8 mouse cellular contexts compared by ENCODE assay signal in the genomic region with DNA sequence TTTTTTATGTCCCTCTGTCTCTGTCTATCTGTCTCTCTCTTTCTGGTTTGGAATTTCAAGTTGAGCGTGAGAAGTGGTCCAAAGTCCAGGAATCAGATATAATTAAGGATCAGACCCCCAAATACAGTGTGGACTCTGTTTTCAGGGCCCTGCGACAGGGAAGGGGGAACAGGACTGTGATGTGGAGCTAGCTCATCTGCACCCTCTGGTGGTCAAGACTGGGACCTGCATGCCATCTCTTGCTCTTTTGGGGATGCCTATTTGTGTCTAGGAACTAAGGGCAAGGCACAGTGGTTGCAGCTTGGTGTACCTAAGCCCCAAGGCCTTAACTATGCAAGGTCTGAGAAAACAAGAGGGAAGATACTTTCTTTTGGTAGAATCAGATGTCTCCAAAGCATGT. TPM values are rescaled to one million over a fixed set of nuclear protein-coding genes. Genes with fewer than 3 reads are reported as not detected.
DNase-seq lines count a peak whose midpoint lies in the region; ATAC-seq and TF ChIP-seq lines count a peak whose summit lies in the region.

No protein-coding gene starts in this region.

- no peak overlapping the region for H3K27ac ChIP-seq in ES-Bruce4 (ENCODE audit: insufficient read depth, low read length)
- H3K27ac ChIP-seq in cerebellum, adult 2 months (ENCODE audit: insufficient read depth, low read length), result no peak overlapping the region
- H3K27ac ChIP-seq in lung, embryonic 14.5 days (ENCODE audit: low read depth), result no peak overlapping the region

- WGBS in cerebellum, adult 2 months, result 11% methylated on average over 2 of the region's 2 CpGs
- WGBS in lung, embryonic 14.5 days, result 6% methylated on average over 2 of the region's 2 CpGs

- TF ChIP-seq POLR2A in ES-Bruce4 (IDR thresholded peaks at IDR 0.05; ENCODE audit: insufficient read depth, low read length), result no peak
- TF ChIP-seq POLR2A in cerebellum, adult 2 months (IDR thresholded peaks at IDR 0.05; ENCODE audit: borderline replicate concordance, insufficient read depth, low read length), result no peak

- H3K36me3 ChIP-seq in ES-Bruce4 (ENCODE audit: control insufficient read depth, insufficient read depth, low read length, poor library complexity, severe bottlenecking), result peaks cover 7% of the 10 kb centered on the region
- H3K36me3 ChIP-seq in lung, embryonic 14.5 days (ENCODE audit: insufficient read depth), result peaks cover 11% of the 10 kb centered on the region

- no peak overlapping the region for H3K4me2 ChIP-seq in lung, embryonic 14.5 days

- H3K4me3 ChIP-seq in ES-Bruce4 (ENCODE audit: low read depth, low read length), result no peak overlapping the region
- no peak overlapping the region for H3K4me3 ChIP-seq in cerebellum, adult 2 months (replicated peaks; ENCODE audit: insufficient read depth, low read depth, low read length)
- no peak overlapping the region for H3K4me3 ChIP-seq in lung, embryonic 14.5 days (ENCODE audit: low read depth, low read length)

- no peak for ATAC-seq in lung, embryonic 14.5 days (ENCODE audit: insufficient read depth)

- H3K4me1 ChIP-seq in ES-Bruce4 (ENCODE audit: control insufficient read depth, insufficient read depth, low read length), result peaks cover 2% of the 10 kb centered on the region
- H3K4me1 ChIP-seq in cerebellum, adult 2 months (ENCODE audit: control insufficient read depth, insufficient read depth, low read length), result no peaks in the 10 kb centered on the region
- H3K4me1 ChIP-seq in lung, embryonic 14.5 days (ENCODE audit: insufficient read depth), result no peaks in the 10 kb centered on the region

- no peaks in the 10 kb centered on the region for H3K27me3 ChIP-seq in ES-Bruce4 (ENCODE audit: control insufficient read depth, insufficient read depth, low read length, poor library complexity, severe bottlenecking)
- H3K27me3 ChIP-seq in cerebellum, adult 2 months (ENCODE audit: control insufficient read depth, insufficient read depth, low read length), result no peaks in the 10 kb centered on the region
- H3K27me3 ChIP-seq in lung, embryonic 14.5 days (ENCODE audit: insufficient read depth, low read length), result no peaks in the 10 kb centered on the region

- TF ChIP-seq EP300 in ES-Bruce4 (IDR thresholded peaks at IDR 0.05; ENCODE audit: insufficient read depth, low read depth, low read length), result no peak

- H3K9ac ChIP-seq in ES-Bruce4 (ENCODE audit: low read depth, poor library complexity, severe bottlenecking), result no peak overlapping the region
- no peak overlapping the region for H3K9ac ChIP-seq in lung, embryonic 14.5 days

- peak; percentile 47 for DNase-seq in cerebellum, adult 11 months
- DNase-seq in cerebellum, adult 11-12 months, result no peak
- peak; percentile 59 to 73 for DNase-seq in cerebellum, adult 2 months
- DNase-seq in frontal cortex, postnatal 25 days (ENCODE audit: low spot score in 2 of 2), result peak; percentile 61 to 79
- peak; percentile 87 to 88 for DNase-seq in kidney, postnatal 4 days
- DNase-seq in lung, embryonic 14.5 days, result peak; percentile 89
- peak; percentile 58 to 65 for DNase-seq in right cerebral cortex, postnatal 36 days (ENCODE audit: low spot score in 2 of 2)

- H3K9me3 ChIP-seq in ES-Bruce4 (replicated peaks; ENCODE audit: control insufficient read depth, insufficient read depth, low read length, poor library complexity, severe bottlenecking), result no peaks in the 10 kb centered on the region
- H3K9me3 ChIP-seq in lung, embryonic 14.5 days (ENCODE audit: low read depth, low read length), result no peaks in the 10 kb centered on the region

- peak; percentile 98 for TF ChIP-seq CTCF in ES-Bruce4 (IDR thresholded peaks at IDR 0.05; ENCODE audit: low read depth, low read length)
- peak; percentile 97 for TF ChIP-seq CTCF in cerebellum, adult 2 months (IDR thresholded peaks at IDR 0.05; ENCODE audit: borderline replicate concordance, insufficient read depth, low read depth, low read length)
- TF ChIP-seq CTCF in lung, embryonic 14.5 days (IDR thresholded peaks at IDR 0.05; ENCODE audit: low read depth), result peak; percentile 96

RNA-seq across cellular contexts. Expression of gene Armh1, which starts 15.4 kb away (rescaled TPM):
- polyA plus RNA-seq in ES-Bruce4 (2011; ENCODE audit: insufficient read depth, insufficient read length, low read depth, missing spikeins), result 0.49 and 0.52 TPM in 2 replicates
- polyA plus RNA-seq in cerebellum, adult 2 months (2012; rRNA removed), result 0.52 and 0.67 TPM in 2 replicates
- polyA plus RNA-seq in lung, embryonic 14.5 days (2014; fragmentation: Nextera tagmentation; extraction: Ambion mirVana), result 0.18 and 0.43 TPM in 2 replicates

RNA-seq across cellular contexts. Expression of gene Tmem53, which starts 15.5 kb away (rescaled TPM):
- 1.8 and 2.7 TPM in 2 replicates for polyA plus RNA-seq in ES-Bruce4 (2011; ENCODE audit: insufficient read depth, insufficient read length, low read depth, missing spikeins)
- polyA plus RNA-seq in cerebellum, adult 2 months (2012; rRNA removed), result 7.0 and 7.6 TPM in 2 replicates
- polyA plus RNA-seq in lung, embryonic 14.5 days (2014; fragmentation: Nextera tagmentation; extraction: Ambion mirVana), result 10.7 and 12.4 TPM in 2 replicates
